Mouse (Mus musculus): ENCODE results near the gene Dpf1. TPM values are rescaled to one million over a fixed set of nuclear protein-coding genes. Genes with fewer than 3 reads are reported as not detected.

Gene Dpf1
- total RNA-seq (2021): 100 to 1,000 TPM; 105 to 112 TPM
- long read RNA-seq, transcript Dpf1-202 (12 exons, 1,574 nt): major isoform, 13 of 51 reads
- long read RNA-seq, partial matches to known transcripts: 9 of 51 reads
- long read RNA-seq, other reads (novel, unspliced or antisense): 21 of 51 reads

DNA sequence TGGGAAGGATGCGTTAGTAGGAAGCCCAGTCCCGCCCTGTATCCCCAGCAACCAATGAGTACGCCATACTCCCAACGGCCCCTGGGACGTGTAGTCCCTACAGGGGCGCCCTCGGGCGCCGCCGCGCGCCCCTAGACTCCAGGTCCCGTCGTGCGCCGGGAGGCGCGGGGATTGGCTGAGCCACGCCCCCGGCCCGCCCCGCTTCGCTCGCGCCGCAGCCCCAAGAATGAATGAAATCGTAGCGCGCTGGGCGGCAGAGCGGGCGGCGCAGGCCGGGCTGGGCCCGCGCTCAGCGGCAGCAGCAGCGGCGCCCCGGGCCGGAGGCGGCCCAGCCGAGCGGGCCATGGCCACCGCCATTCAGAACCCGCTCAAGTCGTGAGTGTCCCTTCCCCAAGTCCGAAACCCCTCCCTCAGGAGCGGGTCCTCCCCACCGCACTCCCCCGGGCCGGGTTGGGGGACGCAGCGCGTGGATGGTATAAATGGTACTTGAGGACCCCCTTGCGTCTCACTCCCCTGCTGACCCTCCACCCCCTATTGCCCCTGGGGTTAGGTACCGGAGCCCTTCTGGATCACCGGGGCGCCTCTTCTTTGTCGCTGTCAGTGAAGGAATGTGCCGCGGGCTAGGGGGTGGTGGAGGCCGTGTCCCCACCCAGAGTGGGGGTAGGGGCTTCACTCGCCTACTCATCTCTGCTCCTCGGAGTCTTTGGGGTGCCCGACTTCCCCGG, at the start of gene Dpf1:
TSS of gene Dpf1 (plus strand) at position 214 of the 725 bp plus-strand sequence.
- peak; percentile 89 to 94 for DNase-seq (ENCODE audit: low spot score in 2 of 2)

DNA sequence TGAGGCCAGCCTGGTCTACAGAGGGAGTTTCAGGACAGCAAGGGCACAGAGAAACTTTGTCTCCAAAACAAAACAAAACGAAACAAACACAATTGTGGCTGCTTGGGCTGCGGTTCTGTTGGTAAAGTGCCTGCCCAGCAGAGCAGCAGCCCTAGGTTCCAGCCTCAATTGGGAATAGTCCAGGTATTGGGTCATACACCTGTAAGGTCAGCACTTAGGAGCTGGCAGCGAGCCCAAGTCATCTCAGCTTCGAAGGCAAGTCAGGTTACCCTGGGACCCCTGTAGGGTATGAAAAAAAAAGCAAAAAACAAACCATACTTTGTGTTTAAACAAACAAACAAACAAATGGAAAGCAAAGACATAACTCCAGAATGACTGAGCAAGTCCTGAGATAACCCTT, 47.9 kb upstream of the Dpf1 start:
- DNase-seq (ENCODE audit: low spot score in 2 of 2): no peak

DNA sequence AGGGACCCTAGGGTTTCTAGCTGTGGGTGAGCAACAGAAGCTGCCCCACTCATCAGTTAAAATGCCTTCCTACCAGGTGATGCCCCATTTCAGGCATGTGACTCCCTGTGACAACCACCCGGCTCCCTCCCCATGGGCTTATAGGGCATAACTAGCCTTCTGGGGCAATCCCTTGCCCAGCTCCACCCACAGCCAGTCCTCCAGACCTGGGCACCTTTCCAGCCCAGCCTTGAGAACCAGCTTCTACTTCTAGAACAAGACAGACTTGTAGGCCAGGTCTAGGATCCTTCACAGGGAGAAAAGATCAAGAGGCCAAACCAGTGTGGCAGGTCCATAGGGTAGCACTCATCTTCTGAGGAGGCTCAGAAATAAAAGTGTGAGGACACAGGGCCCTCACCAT, 46.4 kb upstream of the Dpf1 start:
- DNase-seq (ENCODE audit: low spot score in 2 of 2): no peak

DNA sequence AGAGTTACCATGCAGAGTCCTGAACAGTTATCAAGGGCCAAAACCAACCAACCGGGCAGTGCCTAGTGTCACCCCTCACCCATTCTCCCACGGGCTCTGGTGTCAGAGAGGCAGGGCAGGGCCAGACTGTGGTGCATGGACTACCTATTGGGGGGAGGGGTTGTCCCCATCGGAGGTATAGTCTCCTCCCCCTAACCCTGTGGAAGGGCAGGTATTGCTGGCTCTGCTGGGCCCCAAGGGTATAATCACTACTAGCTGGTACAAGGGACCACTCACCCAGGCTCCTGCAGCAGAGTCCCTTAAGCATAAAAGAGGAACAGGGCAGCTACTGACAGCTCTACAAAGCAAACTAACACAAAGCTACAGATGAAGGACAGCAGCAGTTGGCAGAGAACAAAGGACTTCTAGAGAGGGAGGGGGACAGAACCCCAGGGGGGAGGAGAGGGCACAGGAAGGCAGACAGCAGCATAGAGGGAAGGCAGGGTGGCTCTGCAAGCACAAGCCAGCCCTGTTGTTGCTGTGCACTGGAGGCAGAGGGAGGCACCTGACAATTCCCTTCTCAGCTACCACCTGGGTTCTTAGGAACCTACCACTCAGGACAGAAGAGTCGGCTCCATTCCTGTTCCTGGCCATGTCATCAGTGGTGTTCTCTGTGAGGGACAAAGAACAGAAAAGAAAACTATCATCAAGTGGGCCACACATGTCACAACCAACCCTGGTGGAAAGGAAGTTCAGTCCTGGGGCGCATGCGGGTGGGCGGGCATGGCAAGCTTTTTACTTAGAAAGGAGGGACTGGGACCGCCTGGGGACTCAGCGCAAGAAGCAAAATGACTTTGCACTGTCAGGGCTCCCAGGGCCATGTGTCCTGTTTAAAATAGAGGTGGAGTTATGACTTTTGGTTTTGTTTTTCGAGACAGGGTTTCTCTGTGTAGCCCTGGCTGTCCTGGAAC, 43.7 kb upstream of the Dpf1 start:
- no peak for DNase-seq (ENCODE audit: low spot score in 2 of 2)

DNA sequence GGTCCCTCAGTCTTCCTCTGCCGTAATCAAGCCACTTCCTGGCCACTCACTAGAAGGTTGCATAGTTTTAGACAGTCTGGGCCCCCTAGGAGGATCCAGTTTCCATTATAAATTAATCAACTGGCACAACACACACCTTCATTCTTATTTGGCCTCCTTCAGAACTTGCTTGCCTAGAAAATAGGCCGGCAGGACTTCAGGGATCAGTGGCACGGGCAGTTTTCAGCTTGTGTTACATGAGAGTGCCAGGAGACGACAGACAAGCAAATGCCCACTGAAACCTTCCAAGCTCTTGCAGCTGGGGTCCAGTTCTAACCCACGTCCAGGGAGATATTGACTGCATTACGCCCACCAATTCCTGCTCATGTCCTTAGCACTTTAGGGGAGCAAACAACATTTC, 41.6 kb upstream of the Dpf1 start:
- no peak for DNase-seq (ENCODE audit: low spot score in 2 of 2)

DNA sequence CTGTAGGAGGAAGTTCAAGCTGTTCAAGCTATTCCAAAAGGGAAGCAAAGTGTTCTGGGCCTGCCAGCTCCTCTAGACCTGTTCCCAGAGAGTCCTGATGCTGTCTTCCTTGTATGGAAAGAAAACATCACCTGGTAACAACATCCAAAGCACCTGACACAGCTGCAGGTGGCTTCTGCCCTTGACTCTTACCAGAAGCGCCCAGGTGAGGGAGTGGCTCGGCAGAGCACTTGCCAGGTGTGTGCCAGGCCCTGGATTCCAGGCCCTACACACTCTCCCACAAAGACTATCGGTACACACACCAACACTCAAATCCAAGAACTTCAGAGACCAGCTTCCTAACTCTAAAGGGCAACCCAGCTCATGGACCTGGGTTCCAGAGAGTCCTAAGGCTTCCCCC, 39.9 kb upstream of the Dpf1 start:
- no peak for DNase-seq (ENCODE audit: low spot score in 2 of 2)

DNA sequence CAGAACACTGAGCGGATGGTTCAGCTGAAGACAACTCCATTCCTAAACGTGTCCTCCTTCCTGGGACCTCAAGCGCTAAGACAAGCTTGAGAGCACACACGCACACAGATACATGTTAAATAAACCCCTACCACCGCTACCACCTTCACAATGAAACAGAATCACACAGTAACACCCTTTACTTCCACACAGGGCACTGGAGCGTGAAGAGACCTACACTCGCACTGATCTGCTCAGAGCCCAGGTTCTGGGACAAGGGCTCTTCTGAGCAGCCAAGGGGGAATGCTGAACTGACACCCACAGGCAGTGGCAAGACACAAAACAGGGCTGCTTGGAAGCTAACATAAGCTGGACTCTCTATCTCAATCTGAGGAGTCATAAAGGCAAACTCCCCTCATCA, 38.1 kb upstream of the Dpf1 start:
- DNase-seq (ENCODE audit: low spot score in 2 of 2): no peak

DNA sequence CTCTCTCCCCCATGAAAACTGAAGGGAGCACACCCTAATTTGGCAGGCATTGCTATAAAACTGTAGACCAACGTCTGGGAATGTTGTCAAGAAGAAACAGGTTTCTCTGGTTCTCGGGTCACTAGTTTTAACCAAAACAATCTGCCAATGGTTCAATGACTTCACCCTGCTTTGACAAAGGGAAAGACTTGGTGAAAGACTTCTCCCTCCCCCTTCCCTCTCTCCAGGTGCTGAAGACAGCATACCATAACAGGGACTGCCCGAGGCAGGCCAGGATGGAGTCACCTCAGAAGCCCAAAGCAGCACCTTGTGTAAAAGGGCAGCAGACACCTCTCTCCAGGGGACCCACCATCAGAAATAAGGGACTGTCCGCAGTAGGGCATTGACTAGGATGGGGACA, 36.8 kb upstream of the Dpf1 start:
- no peak for DNase-seq (ENCODE audit: low spot score in 2 of 2)

DNA sequence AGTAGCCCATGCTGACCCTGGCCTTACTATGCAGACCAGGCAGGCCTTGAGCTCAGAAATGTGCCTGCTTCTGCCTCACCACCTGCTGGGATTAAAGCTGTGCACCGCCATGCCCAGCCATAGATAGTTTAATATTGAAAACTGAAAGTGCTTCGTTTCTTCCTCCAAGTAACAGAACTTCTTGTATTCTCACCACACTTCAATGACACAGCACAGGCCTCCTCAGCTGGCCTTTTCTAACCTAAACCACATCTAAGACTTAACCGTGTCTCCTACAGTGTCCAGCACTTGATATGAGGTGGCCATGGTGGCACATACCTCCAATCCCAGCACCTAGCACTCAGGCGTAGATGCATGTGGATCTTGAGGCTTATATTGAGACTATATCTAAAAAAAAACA, 33.3 kb upstream of the Dpf1 start:
- no peak for DNase-seq (ENCODE audit: low spot score in 2 of 2)

DNA sequence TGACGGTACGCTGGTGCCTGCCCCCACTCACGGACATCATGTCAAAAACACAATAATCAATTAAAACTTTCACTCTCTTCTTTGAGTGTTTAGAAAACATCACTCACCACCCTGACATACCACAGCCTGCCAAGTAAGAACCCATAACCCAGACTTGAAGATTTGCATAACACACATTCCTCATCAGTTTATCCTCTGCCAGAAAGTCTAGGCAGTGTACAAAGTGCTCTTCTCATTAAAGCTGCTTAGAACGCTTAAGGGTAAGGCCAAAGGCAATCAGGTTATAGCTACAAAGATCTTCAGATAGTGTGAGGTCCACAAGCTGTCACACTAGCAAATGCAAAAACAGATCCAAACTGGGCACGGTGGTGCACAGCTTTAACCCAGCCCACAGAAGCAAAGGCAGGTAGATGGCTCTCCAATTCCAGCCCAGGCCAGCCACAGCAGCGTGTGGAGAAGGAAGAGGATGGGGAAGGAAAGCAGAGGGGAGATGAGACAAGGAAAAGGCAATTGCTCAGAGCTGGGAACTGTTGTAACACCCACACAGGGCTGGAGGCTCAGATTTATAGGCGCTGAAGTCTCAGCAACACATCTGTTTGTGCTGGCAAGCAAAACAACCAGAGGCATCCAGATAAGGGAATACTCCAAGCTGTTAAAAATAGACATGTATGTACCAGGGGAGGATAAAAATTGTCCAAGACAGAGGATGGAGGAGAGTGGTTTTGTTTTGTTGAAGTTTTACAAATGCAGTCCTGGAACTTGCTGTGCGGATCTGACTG, 31.9 kb upstream of the Dpf1 start:
- peak in 1 of 2 experiments; percentile 58 for DNase-seq (ENCODE audit: low spot score in 2 of 2)

DNA sequence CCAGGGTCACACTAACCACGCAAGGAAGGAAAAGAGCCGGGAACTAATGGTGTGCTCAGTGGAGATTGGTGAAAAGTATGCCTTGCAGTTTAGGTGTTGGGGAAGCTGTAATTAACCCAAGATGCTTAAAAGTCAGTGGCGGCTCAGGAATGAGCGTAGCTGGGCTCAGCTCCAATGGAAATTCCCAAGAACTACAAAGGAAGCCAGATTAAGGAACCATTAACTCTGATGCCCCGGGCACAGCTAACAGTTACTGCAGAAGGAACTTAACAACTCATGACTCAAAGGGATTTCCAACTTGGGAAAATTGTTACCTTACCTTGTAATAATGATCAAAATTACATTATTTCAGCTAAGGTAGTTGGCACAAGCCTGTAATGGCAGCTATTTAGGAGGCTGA, 27.0 kb upstream of the Dpf1 start:
- DNase-seq (ENCODE audit: low spot score in 2 of 2): no peak

DNA sequence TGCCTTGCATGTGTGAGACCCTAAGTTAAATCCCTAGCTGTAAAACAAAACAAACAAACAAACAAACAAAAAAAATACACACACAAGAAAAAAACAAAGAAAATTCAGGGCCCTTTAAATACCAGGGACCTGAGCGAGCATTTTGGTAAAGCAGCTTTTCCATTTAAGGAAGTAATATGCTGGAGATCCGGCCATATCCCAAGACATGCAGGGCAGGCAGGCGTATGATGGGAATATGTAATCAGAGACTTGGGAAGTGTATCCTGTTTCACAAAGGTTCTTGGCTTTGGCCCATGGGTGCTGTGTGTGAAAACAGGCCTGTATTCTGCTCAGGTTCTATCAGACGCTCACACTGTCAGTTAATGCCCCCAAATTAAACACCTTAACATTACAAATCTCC, 26.2 kb upstream of the Dpf1 start:
- no peak for DNase-seq (ENCODE audit: low spot score in 2 of 2)

DNA sequence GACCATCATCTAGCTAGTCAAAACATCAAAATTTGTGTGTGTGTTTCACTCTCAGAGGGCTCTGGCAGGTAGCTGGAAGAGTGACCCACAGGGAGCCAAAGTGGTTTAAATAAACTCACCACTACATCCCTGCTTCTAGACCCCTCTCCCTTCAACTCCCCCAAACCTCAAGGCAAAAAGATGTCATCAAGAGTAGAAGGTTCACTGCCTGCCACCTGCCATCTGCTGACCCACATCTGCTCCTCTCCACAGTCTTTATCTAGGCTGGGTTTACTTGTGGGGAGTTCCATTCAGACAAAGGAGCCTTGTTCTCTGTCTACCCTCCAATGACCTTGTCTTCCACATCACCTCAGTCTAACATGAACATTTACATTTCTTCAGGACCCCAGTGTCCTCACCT, 24.5 kb upstream of the Dpf1 start:
- no peak for DNase-seq (ENCODE audit: low spot score in 2 of 2)

DNA sequence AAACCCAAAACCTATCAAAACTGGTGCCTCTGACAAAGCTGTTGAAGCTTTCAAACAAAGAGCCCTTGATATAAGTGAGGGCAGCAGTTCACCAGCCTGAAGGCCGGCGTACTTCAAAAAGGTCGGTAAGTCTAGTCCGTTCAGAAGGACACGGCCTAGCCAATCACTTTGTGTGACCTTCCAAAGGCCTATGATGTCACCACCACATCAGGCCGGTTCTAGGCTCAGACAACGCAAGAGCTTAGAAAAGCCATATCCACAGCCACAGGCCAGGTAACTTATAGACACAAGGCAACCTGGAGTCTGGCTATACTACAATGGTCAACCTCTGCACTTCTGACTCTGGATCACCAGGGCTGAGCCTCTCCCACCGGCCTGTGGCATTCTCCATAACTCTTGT, 23.8 kb upstream of the Dpf1 start:
- DNase-seq (ENCODE audit: low spot score in 2 of 2): no peak

DNA sequence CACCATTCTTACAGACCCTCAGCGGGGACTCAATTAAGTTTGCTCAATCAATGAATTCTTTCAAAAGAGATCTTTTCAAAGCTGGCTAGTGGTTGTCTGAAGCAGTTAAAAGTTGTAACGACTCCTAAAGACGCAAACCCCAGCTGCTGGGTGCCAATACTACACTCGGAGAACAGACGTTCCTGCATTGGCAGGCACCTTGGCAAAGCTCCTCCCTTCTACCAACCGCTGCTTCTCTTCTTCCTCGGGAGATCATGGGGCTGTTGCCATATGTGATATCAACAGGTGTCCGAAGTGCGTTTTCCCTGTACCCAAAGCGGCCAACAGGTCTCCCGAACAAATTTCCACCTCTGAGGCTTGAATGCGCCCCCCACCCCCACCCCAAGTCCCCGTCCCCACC, 22.9 kb upstream of the Dpf1 start:
- no peak for DNase-seq (ENCODE audit: low spot score in 2 of 2)

DNA sequence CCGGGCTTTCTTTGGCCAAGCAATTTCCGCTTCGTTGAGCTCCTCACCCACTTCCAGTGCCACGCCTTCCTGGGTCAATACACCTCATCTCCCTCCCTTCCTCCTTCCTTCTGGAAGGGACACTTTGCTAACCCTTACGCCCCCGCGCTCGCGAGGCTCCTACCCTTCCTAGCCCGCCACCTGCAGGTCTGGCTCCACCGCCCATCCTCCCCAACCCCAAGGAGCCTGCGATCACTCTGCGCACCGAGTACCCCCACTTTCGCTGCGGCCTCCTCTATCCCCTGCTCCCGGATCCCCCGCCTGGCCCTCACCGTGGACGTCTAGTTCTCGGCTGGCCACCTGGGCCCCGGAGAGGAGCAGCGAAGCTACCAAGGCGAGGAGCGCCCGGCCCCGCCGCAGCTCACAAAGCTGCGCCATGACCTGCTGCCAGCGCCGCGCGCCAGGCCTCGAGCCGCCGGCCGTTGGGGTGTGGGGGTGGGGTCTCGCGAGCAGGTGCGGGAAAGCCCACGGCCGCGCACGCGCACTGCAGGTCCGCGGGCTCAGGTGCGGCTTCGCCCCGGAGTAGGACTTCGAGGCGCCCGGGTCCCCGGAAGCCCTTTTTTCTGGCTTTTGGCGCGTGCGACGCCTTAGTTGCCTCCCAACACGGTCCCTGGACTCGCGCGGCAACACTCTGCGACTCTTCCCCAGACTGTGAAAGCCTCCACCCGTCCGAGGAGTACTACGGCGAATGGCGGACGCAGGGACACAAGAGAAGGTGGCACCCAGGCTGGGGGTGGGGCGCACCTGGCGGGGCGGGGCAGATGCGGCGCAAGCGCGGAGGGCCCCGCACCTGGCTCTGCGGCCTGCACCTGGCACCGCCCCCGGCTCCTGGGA, 22.3 kb upstream of the Dpf1 start, which contains the start of gene Spint2:
TSS of gene Spint2 (minus strand) at position 712 of the 873 bp plus-strand sequence.
- no peak for DNase-seq (ENCODE audit: low spot score in 2 of 2)

DNA sequence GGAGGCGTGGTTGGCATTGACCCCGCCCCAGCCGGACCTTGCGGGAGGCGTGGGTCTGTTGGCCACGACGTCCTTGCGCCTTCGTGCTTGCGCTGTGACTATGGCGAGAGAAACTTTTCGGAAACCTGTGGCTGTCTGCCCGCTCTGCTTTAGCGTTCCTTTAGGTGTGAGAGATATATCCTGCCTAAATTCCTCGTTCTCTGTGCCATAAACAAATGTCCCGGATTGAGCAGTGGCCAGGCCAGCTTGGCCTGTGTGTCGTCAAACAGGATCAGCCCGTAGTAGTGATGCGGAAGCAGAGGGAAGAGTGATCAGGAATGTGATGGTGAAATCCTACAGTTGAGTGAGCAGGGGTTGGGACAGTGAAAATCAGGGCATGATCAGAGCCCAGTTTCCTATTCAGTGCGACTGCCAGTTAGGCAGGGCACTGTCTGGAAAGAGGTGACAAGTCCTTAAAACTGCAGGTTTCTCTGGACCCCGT, 21.6 kb upstream of the Dpf1 start:
- no peak for DNase-seq (ENCODE audit: low spot score in 2 of 2)

DNA sequence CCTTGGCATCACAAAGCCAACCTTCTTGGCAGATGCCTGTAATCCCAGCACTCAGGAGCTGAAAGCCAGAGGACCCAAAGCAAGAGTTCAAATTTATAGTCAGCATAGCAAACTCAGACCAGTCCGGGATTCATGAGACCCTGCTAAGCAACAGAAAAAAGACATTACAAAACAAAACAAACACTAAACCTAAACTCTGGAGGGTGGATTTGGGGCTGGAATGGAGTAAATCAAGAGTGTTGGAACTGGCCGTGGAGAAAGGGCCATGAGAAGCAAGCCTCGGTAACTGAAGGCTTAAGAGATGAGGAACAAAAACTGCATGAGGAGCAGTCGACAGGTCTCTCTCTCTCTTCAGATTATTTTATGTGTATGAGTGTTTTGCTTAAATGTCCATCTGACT, 19.9 kb upstream of the Dpf1 start:
- DNase-seq (ENCODE audit: low spot score in 2 of 2): no peak

DNA sequence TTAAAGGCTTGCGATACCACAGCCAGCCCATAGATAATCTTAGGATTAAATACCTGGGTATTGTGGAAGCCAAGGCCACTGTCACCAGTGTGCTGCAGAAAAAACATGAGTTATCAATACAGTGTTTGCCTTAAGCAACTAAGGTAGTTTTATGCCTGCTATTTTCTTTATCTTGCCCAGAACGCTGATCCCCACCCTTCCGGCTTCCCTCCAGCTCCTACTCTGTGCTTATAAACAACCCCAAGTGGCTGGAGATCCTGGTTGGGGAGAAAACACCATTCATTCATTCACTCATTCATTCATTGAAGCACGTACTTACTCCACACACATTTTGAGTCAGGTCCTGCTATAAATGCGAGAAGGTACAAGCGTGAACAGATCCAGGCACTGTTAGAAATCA, 19.2 kb upstream of the Dpf1 start:
- DNase-seq (ENCODE audit: low spot score in 2 of 2): no peak

DNA sequence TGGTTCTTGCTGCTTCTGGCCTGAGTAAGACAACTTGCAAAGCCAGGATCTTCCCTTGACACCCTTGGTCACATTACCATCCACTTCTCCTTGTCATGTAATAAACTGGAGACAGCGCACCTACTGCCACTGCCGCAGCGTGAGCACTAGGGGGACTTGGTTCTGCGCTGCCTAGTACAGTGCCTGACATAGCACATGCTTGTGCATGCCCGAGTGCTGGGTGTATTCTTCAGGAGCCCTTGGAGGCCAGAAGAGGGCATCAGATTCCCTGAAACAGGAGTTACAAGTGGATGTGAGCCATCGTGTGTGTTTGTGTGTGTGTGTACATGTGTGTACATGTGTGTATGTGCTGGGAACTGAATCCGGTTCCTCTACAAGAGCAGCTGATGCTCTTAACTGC, 16.3 kb upstream of the Dpf1 start:
- no peak for DNase-seq (ENCODE audit: low spot score in 2 of 2)

Measured in layer of hippocampus, adult 18-20 months (tissue).